Mouse (Mus musculus) lung, embryonic 15.5 days (tissue): ENCODE data around the gene Fscn3. TPM values are rescaled to one million over a fixed set of nuclear protein-coding genes. Genes with fewer than 3 reads are reported as not detected.

Source experiments
- ATAC-seq: fragments of 200-750 bp; cut with Nextera tagmentation; 2 replicates; pipeline ENCODE4 v1.8.0; 2017; ENCODE audit warnings: moderate number of reproducible peaks, borderline replicate concordance; ENCODE audit not compliant: low FRiP score, low TSS enrichment; ENCODE audit errors: extremely low read depth
- H3K27ac ChIP-seq: fragments of 300-500 bp; sonication (generic); 2 replicates; pipeline ENCODE4 v1.5.1; 2015; ENCODE audit warnings: moderate library complexity, mild to moderate bottlenecking, inconsistent platforms
- H3K27me3 ChIP-seq: fragments of 300-500 bp; sonication (generic); 2 replicates; pipeline ENCODE4 v1.6.1; 2015; ENCODE audit warnings: inconsistent platforms
- H3K36me3 ChIP-seq: fragments of 300-500 bp; sonication (generic); 2 replicates; pipeline ENCODE4 v1.6.1; 2015; ENCODE audit warnings: inconsistent platforms
- H3K4me1 ChIP-seq: fragments of 300-500 bp; sonication (generic); 2 replicates; pipeline ENCODE4 v1.6.1; 2015; ENCODE audit warnings: inconsistent platforms
- H3K4me2 ChIP-seq: fragments of 300-500 bp; sonication (generic); 2 replicates; pipeline ENCODE4 v1.6.1; 2015; ENCODE audit warnings: inconsistent platforms, mild to moderate bottlenecking, moderate library complexity
- H3K4me3 ChIP-seq: fragments of 300-500 bp; sonication (generic); 2 replicates; pipeline ENCODE4 v1.5.1; 2015; ENCODE audit warnings: mild to moderate bottlenecking, inconsistent platforms
- H3K9ac ChIP-seq: fragments of 300-500 bp; sonication (generic); 2 replicates; pipeline ENCODE4 v1.6.1; 2015; ENCODE audit warnings: inconsistent platforms
- H3K9me3 ChIP-seq: fragments of 300-500 bp; sonication (generic); 2 replicates; pipeline ENCODE4 v1.6.1; 2016; ENCODE audit warnings: inconsistent platforms
- WGBS: fragments of 180-500 bp; shearing (Covaris S2); methylation state at CpG from one replicate; pipeline ENCODE4 v1.1.7; 2015; 5-methylcytosine and 5-hydroxymethylcytosine counted together
- polyA plus RNA-seq: library from polyadenylated mRNA; unstranded; fragments of >200 nt; fragmentation: Nextera tagmentation; extraction: Ambion mirVana; gene quantifications from 2 replicates; pipeline ENCODE4 v1.2.1, GENCODE M21; 2015

Gene Fscn3
- polyA plus RNA-seq: not detected in 2 replicates

- H3K4me2 ChIP-seq: no peak within 1 kb of the TSS
- no peak within 1 kb of the TSS for H3K4me3 ChIP-seq
- no peaks in the 10 kb centered on the region for H3K27me3 ChIP-seq
- H3K27ac ChIP-seq: no peak within 1 kb of the TSS
- H3K36me3 ChIP-seq: peaks cover 21% of the 10 kb centered on the region
- H3K9ac ChIP-seq: no peak within 1 kb of the TSS
- no peak for ATAC-seq
- no peaks in the 10 kb centered on the region for H3K9me3 ChIP-seq
- peaks cover 13% of the 10 kb centered on the region for H3K4me1 ChIP-seq
- 80% methylated on average over 3 of the region's 3 CpGs for WGBS
These were observed at the start of gene Fscn3 for GRCm38 (mm10) chr6:28427096-28427839. Fscn3 (plus strand) TSS chr6:28427789.

GRCm38 (mm10) chr6:28381983-28382382 is 45.6 kb upstream of the Fscn3 start:
- ATAC-seq: no peak
- WGBS: 58% methylated on average over 4 of the region's 4 CpGs
- no peak overlapping the region for H3K4me3 ChIP-seq

GRCm38 (mm10) chr6:28385169-28385568 is 42.4 kb upstream of the Fscn3 start:
- 71% methylated on average over 3 of the region's 3 CpGs for WGBS
- no peaks in the 10 kb centered on the region for H3K4me1 ChIP-seq
- H3K4me2 ChIP-seq: no peak overlapping the region
- H3K4me3 ChIP-seq: no peak overlapping the region
- H3K9ac ChIP-seq: no peak overlapping the region
- no peaks in the 10 kb centered on the region for H3K36me3 ChIP-seq
- no peaks in the 10 kb centered on the region for H3K9me3 ChIP-seq
- ATAC-seq: no peak
- H3K27me3 ChIP-seq: no peaks in the 10 kb centered on the region
- no peak overlapping the region for H3K27ac ChIP-seq

More at GRCm38 (mm10) chr6:28381983-28382382, 45.6 kb upstream of the Fscn3 start:
- H3K9me3 ChIP-seq: no peaks in the 10 kb centered on the region
- no peak overlapping the region for H3K4me2 ChIP-seq
- H3K27me3 ChIP-seq: no peaks in the 10 kb centered on the region
- no peaks in the 10 kb centered on the region for H3K36me3 ChIP-seq
- H3K4me1 ChIP-seq: no peaks in the 10 kb centered on the region
- no peak overlapping the region for H3K27ac ChIP-seq
- H3K9ac ChIP-seq: no peak overlapping the region

GRCm38 (mm10) chr6:28389038-28389437 is 38.6 kb upstream of the Fscn3 start:
- ATAC-seq: no peak
- no peak overlapping the region for H3K9ac ChIP-seq
- H3K36me3 ChIP-seq: no peaks in the 10 kb centered on the region
- H3K27ac ChIP-seq: no peak overlapping the region
- no peak overlapping the region for H3K4me3 ChIP-seq
- H3K9me3 ChIP-seq: no peaks in the 10 kb centered on the region
- no peak overlapping the region for H3K4me2 ChIP-seq
- no peaks in the 10 kb centered on the region for H3K4me1 ChIP-seq
- H3K27me3 ChIP-seq: no peaks in the 10 kb centered on the region
- 76% methylated on average over 3 of the region's 3 CpGs for WGBS

- H3K36me3 ChIP-seq: no peaks in the 10 kb centered on the region
- no peak overlapping the region for H3K27ac ChIP-seq
- H3K9ac ChIP-seq: no peak overlapping the region
- peaks cover 37% of the 10 kb centered on the region for H3K27me3 ChIP-seq
- ATAC-seq: no peak
- no peaks in the 10 kb centered on the region for H3K9me3 ChIP-seq
- H3K4me1 ChIP-seq: peaks cover 9% of the 10 kb centered on the region
- H3K4me2 ChIP-seq: peak overlapping the region; percentile 79
- H3K4me3 ChIP-seq: peak overlapping the region; percentile 41
- WGBS: 31% methylated on average over 15 of the region's 15 CpGs
These were observed 31.3 kb upstream of the Fscn3 start for GRCm38 (mm10) chr6:28396051-28396852.

- 0 out of 2 replicates have a peak overlapping the region, but pooled peaks have one; percentile 34 for H3K9ac ChIP-seq
- H3K9me3 ChIP-seq: no peaks in the 10 kb centered on the region
- WGBS: 3% methylated on average over 19 of the region's 19 CpGs
- H3K4me1 ChIP-seq: peaks cover 9% of the 10 kb centered on the region
- no peak overlapping the region for H3K27ac ChIP-seq
- peaks cover 37% of the 10 kb centered on the region for H3K27me3 ChIP-seq
- H3K4me2 ChIP-seq: peak overlapping the region; percentile 79
- H3K36me3 ChIP-seq: no peaks in the 10 kb centered on the region
- no peak for ATAC-seq
- H3K4me3 ChIP-seq: peak overlapping the region; percentile 41
These were observed 30.6 kb upstream of the Fscn3 start for GRCm38 (mm10) chr6:28396853-28397457.

- Histone ChIP-seq H3K4me3 (peak within 1 kb of the TSS; percentile 41), H3K4me2 (peak within 1 kb of the TSS; percentile 79), H3K9me3 (no peaks in the 10 kb centered on the region), H3K27ac (no peak within 1 kb of the TSS), H3K27me3 (peaks cover 37% of the 10 kb centered on the region), H3K36me3 (no peaks in the 10 kb centered on the region), H3K9ac (peak within 1 kb of the TSS; percentile 34), H3K4me1 (peaks cover 9% of the 10 kb centered on the region)
- no peak for ATAC-seq
- WGBS: under 1% methylated on average over 33 of the region's 33 CpGs
These were observed 29.8 kb upstream of the Fscn3 start, which contains the start of gene Zfp800 for GRCm38 (mm10) chr6:28397681-28398203. Zfp800 (minus strand) TSS chr6:28398005.

GRCm38 (mm10) chr6:28398726-28399125 is 28.9 kb upstream of the Fscn3 start:
- Histone ChIP-seq H3K4me1 (peaks cover 9% of the 10 kb centered on the region), H3K36me3 (no peaks in the 10 kb centered on the region), H3K9ac (no peak overlapping the region), H3K27me3 (peaks cover 37% of the 10 kb centered on the region), H3K27ac (no peak overlapping the region), H3K9me3 (no peaks in the 10 kb centered on the region), H3K4me3 (no peak overlapping the region), H3K4me2 (no peak overlapping the region)
- 88% methylated on average over 3 of the region's 3 CpGs for WGBS
- no peak for ATAC-seq

- ATAC-seq: no peak
- peaks cover 37% of the 10 kb centered on the region for H3K27me3 ChIP-seq
These were observed 27.8 kb upstream of the Fscn3 start for GRCm38 (mm10) chr6:28399791-28400190.

GRCm38 (mm10) chr6:28410053-28410452 is 17.5 kb upstream of the Fscn3 start:
- Histone ChIP-seq H3K27ac (no peak overlapping the region), H3K4me2 (no peak overlapping the region), H3K4me3 (no peak overlapping the region), H3K9me3 (no peaks in the 10 kb centered on the region), H3K27me3 (no peaks in the 10 kb centered on the region), H3K9ac (no peak overlapping the region), H3K4me1 (no peaks in the 10 kb centered on the region), H3K36me3 (0 out of 2 replicates have a peak, but pooled peaks cover 4% of the 10 kb centered on the region)
- 58% methylated on average over 9 of the region's 9 CpGs for WGBS
- ATAC-seq: no peak

More at GRCm38 (mm10) chr6:28399791-28400190, 27.8 kb upstream of the Fscn3 start:
- no peaks in the 10 kb centered on the region for H3K36me3 ChIP-seq
- 89% methylated on average over 4 of the region's 4 CpGs for WGBS
- H3K4me2 ChIP-seq: no peak overlapping the region
- H3K4me1 ChIP-seq: peaks cover 9% of the 10 kb centered on the region
- no peaks in the 10 kb centered on the region for H3K9me3 ChIP-seq
- no peak overlapping the region for H3K27ac ChIP-seq
- no peak overlapping the region for H3K9ac ChIP-seq
- H3K4me3 ChIP-seq: no peak overlapping the region

- H3K4me2 ChIP-seq: no peak overlapping the region
- no peaks in the 10 kb centered on the region for H3K9me3 ChIP-seq
- no peaks in the 10 kb centered on the region for H3K27me3 ChIP-seq
- WGBS: 69% methylated on average over 2 of the region's 2 CpGs
- no peak for ATAC-seq
- peaks cover 7% of the 10 kb centered on the region for H3K36me3 ChIP-seq
- H3K4me3 ChIP-seq: no peak overlapping the region
- no peak overlapping the region for H3K27ac ChIP-seq
- no peaks in the 10 kb centered on the region for H3K4me1 ChIP-seq
- no peak overlapping the region for H3K9ac ChIP-seq
These were observed 16.4 kb upstream of the Fscn3 start for GRCm38 (mm10) chr6:28411236-28411635.
